Mouse (Mus musculus) stomach, embryonic 15.5 days (tissue): ENCODE measurements at regions not wholly inside any gene's neighbourhood (a gene's known extent, or its start where the extent isn't known, plus 50 kb on each side); places are given as distances from the start of the nearest gene placed in this dataset.

ENCODE experiments used
- ATAC-seq: fragments of 200-750 bp; cut with Nextera tagmentation; 2 replicates; pipeline ENCODE4 v1.8.0; 2017; ENCODE audit warnings: low read depth, moderate number of reproducible peaks, moderate TSS enrichment; ENCODE audit not compliant: insufficient read depth, low FRiP score
- H3K27ac ChIP-seq: fragments of 300-500 bp; sonication (generic); 2 replicates; pipeline ENCODE4 v1.5.1; 2015; ENCODE audit warnings: mild to moderate bottlenecking, inconsistent platforms
- H3K27me3 ChIP-seq: fragments of 300-500 bp; sonication (generic); replicated peaks from 2 replicates; pipeline ENCODE4 v1.6.1; 2015; ENCODE audit warnings: inconsistent platforms
- H3K36me3 ChIP-seq: fragments of 300-500 bp; sonication (generic); 2 replicates; pipeline ENCODE4 v1.6.1; 2015; ENCODE audit warnings: inconsistent platforms
- H3K4me1 ChIP-seq: fragments of 300-500 bp; sonication (generic); 2 replicates; pipeline ENCODE4 v1.6.1; 2015; ENCODE audit warnings: inconsistent platforms
- H3K4me2 ChIP-seq: fragments of 300-500 bp; sonication (generic); 2 replicates; pipeline ENCODE4 v1.6.1; 2015; ENCODE audit warnings: mild to moderate bottlenecking, inconsistent platforms
- H3K4me3 ChIP-seq: fragments of 300-500 bp; sonication (generic); replicated peaks from 2 replicates; pipeline ENCODE4 v1.5.1; 2015; ENCODE audit warnings: inconsistent platforms
- H3K9ac ChIP-seq: fragments of 300-500 bp; sonication (generic); 2 replicates; pipeline ENCODE4 v1.6.1; 2015; ENCODE audit warnings: inconsistent platforms
- H3K9me3 ChIP-seq: fragments of 300-500 bp; sonication (generic); 2 replicates; pipeline ENCODE4 v1.6.1; 2016; ENCODE audit warnings: inconsistent platforms
- WGBS: fragments of 180-500 bp; shearing (Covaris S2); methylation state at CpG from one replicate; pipeline ENCODE4 v1.1.7; 2015; 5-methylcytosine and 5-hydroxymethylcytosine counted together

- ATAC-seq = no peak
- no peaks in the 10 kb centered on the region for H3K4me1 ChIP-seq
- no peaks in the 10 kb centered on the region for H3K27me3 ChIP-seq
- no peaks in the 10 kb centered on the region for H3K9me3 ChIP-seq
- 81% methylated on average over 7 of the region's 7 CpGs for WGBS
- H3K9ac ChIP-seq = no peak overlapping the region
- no peaks in the 10 kb centered on the region for H3K36me3 ChIP-seq
- no peak overlapping the region for H3K4me3 ChIP-seq
- H3K4me2 ChIP-seq = no peak overlapping the region
- no peak overlapping the region for H3K27ac ChIP-seq
Measured at GRCm38 (mm10) chr13:59246984-59247537, 338.0 kb downstream of the Agtpbp1 start.

GRCm38 (mm10) chr13:59246070-59246469, 339.0 kb downstream of the Agtpbp1 start:
- Histone ChIP-seq H3K27ac (no peak overlapping the region), H3K4me3 (no peak overlapping the region), H3K4me1 (no peaks in the 10 kb centered on the region), H3K27me3 (no peaks in the 10 kb centered on the region), H3K36me3 (no peaks in the 10 kb centered on the region), H3K4me2 (no peak overlapping the region), H3K9ac (no peak overlapping the region), H3K9me3 (no peaks in the 10 kb centered on the region)
- WGBS = 57% methylated on average over 6 of the region's 6 CpGs
- no peak for ATAC-seq

DNA sequence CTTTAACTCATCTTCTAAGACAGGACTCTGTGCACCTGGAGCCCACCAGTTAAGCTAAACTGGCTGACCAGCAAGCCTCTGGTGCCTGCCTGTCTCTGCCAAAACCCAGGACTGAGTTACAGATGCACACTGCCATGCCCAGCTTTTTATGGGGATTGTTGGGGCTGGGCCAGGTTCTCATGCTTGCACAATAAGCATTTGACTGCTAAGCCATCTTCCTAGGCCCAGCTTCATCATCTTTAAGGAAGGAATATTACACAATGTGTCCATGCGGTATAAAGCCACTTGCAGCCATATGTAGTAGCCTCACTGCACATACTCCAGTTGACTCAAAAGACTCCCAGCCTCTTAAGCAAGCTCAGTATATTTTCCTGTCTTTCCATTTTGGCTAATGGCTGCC, 340.4 kb downstream of the Agtpbp1 start:
- Histone ChIP-seq H3K4me3 (no peak overlapping the region), H3K9me3 (no peaks in the 10 kb centered on the region), H3K27me3 (no peaks in the 10 kb centered on the region), H3K27ac (no peak overlapping the region), H3K36me3 (no peaks in the 10 kb centered on the region), H3K9ac (no peak overlapping the region), H3K4me1 (no peaks in the 10 kb centered on the region), H3K4me2 (no peak overlapping the region)
- ATAC-seq = no peak
- WGBS = 87% methylated on average over 1 of the region's 1 CpGs

- Histone ChIP-seq H3K27ac (no peak overlapping the region), H3K27me3 (no peaks in the 10 kb centered on the region), H3K36me3 (no peaks in the 10 kb centered on the region), H3K9ac (no peak overlapping the region), H3K4me1 (0 out of 2 replicates have a peak, but pooled peaks cover 6% of the 10 kb centered on the region), H3K4me3 (no peak overlapping the region), H3K4me2 (no peak overlapping the region), H3K9me3 (no peaks in the 10 kb centered on the region)
- WGBS = 61% methylated on average over 4 of the region's 4 CpGs
- ATAC-seq = no peak
Measured at GRCm38 (mm10) chr13:59242671-59243070, 342.4 kb downstream of the Agtpbp1 start.

- Histone ChIP-seq H3K9ac (no peak overlapping the region), H3K27ac (no peak overlapping the region), H3K9me3 (no peaks in the 10 kb centered on the region), H3K27me3 (no peaks in the 10 kb centered on the region), H3K4me3 (no peak overlapping the region), H3K4me1 (0 out of 2 replicates have a peak, but pooled peaks cover 6% of the 10 kb centered on the region), H3K36me3 (no peaks in the 10 kb centered on the region), H3K4me2 (no peak overlapping the region)
- 70% methylated on average over 1 of the region's 1 CpGs for WGBS
- ATAC-seq = peak; percentile 65; the same call in 1 of the 2 replicates
Measured at GRCm38 (mm10) chr13:59238696-59239095, 346.3 kb downstream of the Agtpbp1 start.

- ATAC-seq = no peak
- Histone ChIP-seq H3K4me1 (0 out of 2 replicates have a peak, but pooled peaks cover 6% of the 10 kb centered on the region), H3K27ac (no peak overlapping the region), H3K4me3 (no peak overlapping the region), H3K4me2 (no peak overlapping the region), H3K9me3 (no peaks in the 10 kb centered on the region), H3K9ac (no peak overlapping the region), H3K36me3 (no peaks in the 10 kb centered on the region), H3K27me3 (no peaks in the 10 kb centered on the region)
- 85% methylated on average over 9 of the region's 9 CpGs for WGBS
Measured at GRCm38 (mm10) chr13:59235836-59236235, 349.2 kb downstream of the Agtpbp1 start.

- Histone ChIP-seq H3K36me3 (no peaks in the 10 kb centered on the region), H3K27ac (no peak overlapping the region), H3K4me3 (no peak overlapping the region), H3K4me1 (0 out of 2 replicates have a peak, but pooled peaks cover 5% of the 10 kb centered on the region), H3K9ac (no peak overlapping the region), H3K4me2 (no peak overlapping the region), H3K27me3 (no peaks in the 10 kb centered on the region), H3K9me3 (no peaks in the 10 kb centered on the region)
- 84% methylated on average over 6 of the region's 6 CpGs for WGBS
- ATAC-seq = no peak
Measured at GRCm38 (mm10) chr13:59229111-59229541, 355.9 kb downstream of the Agtpbp1 start.

DNA sequence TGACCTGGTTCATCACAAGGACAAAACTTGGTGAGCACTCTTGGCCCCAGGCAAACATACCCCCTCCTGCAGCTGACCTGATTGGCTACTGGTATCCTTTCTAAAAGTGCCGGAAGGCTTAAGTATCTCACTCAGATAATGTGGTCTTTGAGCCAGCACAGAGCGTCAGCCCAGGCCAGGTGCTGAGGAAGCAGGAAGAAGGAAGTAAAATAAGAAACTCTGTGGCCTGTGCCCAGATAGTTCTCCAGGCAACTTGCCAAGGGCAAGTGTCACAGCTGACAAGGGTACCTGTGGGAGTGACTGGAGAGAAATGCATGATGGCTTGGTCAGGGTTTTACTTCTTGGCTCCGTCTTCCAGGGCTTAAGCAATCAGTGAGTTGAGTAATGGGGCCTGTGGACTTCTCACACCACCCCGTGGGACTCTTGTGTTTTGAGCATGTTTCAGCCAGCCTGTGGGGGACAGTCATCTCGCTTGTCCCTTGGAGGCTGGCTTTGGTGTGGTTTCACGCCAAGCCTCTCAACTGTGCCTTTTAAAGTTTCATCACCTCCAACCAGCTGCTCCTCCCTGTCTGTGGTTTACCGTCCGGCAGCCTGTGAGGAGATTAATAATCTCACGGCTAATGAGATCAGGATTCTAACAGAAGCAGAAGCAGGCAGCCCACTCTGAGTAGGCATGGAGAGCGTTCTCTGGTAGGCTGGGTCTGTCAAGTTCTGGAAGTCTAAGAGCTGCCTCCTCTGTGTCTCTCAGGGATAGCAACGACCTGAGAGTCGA, 356.8 kb downstream of the Agtpbp1 start:
- H3K9me3 ChIP-seq = no peaks in the 10 kb centered on the region
- 0 out of 2 replicates have a peak, but pooled peaks cover 5% of the 10 kb centered on the region for H3K4me1 ChIP-seq
- no peak overlapping the region for H3K27ac ChIP-seq
- no peak overlapping the region for H3K4me3 ChIP-seq
- ATAC-seq = peak; percentile 80; the same call in 1 of the 2 replicates
- H3K27me3 ChIP-seq = no peaks in the 10 kb centered on the region
- no peaks in the 10 kb centered on the region for H3K36me3 ChIP-seq
- H3K9ac ChIP-seq = no peak overlapping the region
- 40% methylated on average over 12 of the region's 12 CpGs for WGBS
- H3K4me2 ChIP-seq = no peak overlapping the region

DNA sequence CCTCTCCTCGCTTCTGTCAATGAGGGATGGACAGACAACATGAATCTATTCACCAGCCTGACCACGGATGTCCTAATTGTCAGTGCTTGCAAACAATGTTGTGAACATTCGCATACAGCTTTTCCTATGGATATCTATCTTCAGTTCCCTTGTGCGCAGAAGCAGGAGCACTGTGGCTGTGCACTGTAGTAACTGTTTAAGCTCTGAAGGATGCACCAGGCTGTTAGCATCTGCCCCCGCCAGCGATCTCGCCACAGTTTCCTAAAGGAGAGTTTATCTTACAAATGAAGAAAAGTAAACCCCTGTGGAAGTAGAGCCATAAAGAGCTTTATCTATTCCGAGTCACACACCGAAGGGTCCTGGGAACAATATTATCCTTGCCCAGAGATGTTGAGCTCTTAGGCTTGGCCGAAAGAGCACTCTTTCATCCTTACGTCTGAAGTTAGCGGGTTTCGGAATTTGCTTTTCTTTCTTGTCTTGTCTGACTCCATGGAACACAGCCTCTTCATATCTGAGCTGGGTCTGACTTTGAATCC, 357.4 kb downstream of the Agtpbp1 start:
- Histone ChIP-seq H3K4me3 (no peak overlapping the region), H3K36me3 (no peaks in the 10 kb centered on the region), H3K4me1 (0 out of 2 replicates have a peak, but pooled peaks cover 5% of the 10 kb centered on the region), H3K27me3 (no peaks in the 10 kb centered on the region), H3K9me3 (no peaks in the 10 kb centered on the region), H3K4me2 (no peak overlapping the region), H3K27ac (no peak overlapping the region), H3K9ac (no peak overlapping the region)
- whole genome bisulfite sequencing = 74% methylated on average over 13 of the region's 13 CpGs
- ATAC-seq = no peak

DNA sequence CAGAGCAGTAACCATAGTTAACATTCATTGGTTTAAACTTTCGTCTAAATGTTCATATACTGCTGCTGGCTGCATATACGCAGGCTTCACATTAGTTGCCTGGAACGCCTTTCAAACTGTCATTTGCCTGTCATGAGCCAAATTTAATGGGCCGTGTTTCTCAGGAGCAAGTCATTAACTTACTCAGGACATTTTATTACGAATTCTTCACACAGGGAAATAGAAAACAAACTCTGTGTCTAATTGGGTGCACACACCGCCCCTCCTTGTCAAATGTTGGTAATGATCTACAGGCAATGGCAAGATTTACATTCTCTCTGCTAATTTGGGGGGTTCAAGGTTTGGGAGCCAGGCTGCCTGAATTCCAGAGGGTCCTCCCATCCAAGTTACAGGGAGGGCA, 364.4 kb downstream of the Agtpbp1 start:
- no peaks in the 10 kb centered on the region for H3K36me3 ChIP-seq
- 59% methylated on average over 6 of the region's 6 CpGs for WGBS
- no peak overlapping the region for H3K27ac ChIP-seq
- no peak overlapping the region for H3K4me2 ChIP-seq
- no peak overlapping the region for H3K9ac ChIP-seq
- H3K9me3 ChIP-seq = no peaks in the 10 kb centered on the region
- H3K4me3 ChIP-seq = no peak overlapping the region
- no peak for ATAC-seq
- H3K27me3 ChIP-seq = no peaks in the 10 kb centered on the region
- no peaks in the 10 kb centered on the region for H3K4me1 ChIP-seq

- no peak overlapping the region for H3K9ac ChIP-seq
- no peak overlapping the region for H3K4me3 ChIP-seq
- WGBS = 23% methylated on average over 7 of the region's 7 CpGs
- ATAC-seq = no peak
- H3K9me3 ChIP-seq = no peaks in the 10 kb centered on the region
- no peaks in the 10 kb centered on the region for H3K27me3 ChIP-seq
- H3K27ac ChIP-seq = no peak overlapping the region
- no peaks in the 10 kb centered on the region for H3K36me3 ChIP-seq
- no peaks in the 10 kb centered on the region for H3K4me1 ChIP-seq
- no peak overlapping the region for H3K4me2 ChIP-seq
Measured at GRCm38 (mm10) chr13:59220156-59220555, 364.9 kb downstream of the Agtpbp1 start.

DNA sequence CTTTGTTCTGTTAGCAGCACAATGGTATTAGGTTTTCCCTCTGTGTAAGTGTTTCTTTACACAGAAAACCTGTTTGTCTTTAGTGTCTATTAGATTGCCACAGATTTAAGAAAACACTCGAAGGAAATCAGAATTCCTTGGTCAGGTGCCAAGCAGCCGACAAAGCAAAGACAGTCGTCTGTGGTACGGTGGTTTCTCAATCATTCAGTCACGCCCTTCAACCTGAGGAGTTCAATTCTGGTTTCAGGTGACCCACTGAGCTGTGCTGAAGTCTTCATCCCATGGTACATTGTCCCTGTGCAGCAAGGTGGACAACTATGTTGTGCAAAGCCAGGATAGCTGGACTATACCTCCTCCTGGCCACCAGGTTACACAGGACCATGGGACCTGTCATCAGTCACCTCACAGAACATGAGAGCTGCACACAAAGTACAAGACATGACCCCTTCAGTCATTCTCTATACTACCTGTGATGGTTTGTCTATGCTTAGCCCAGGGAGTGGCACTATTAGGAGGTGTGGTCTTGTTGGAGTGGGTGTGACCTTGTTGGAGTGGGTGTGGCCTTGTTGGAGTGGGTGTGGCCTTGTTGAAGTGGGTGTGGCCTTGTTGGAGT, 368.2 kb downstream of the Agtpbp1 start:
- H3K9ac ChIP-seq = no peak overlapping the region
- H3K27ac ChIP-seq = no peak overlapping the region
- H3K36me3 ChIP-seq = no peaks in the 10 kb centered on the region
- H3K4me2 ChIP-seq = no peak overlapping the region
- no peak overlapping the region for H3K4me3 ChIP-seq
- ATAC-seq = no peak
- H3K4me1 ChIP-seq = no peaks in the 10 kb centered on the region
- no peaks in the 10 kb centered on the region for H3K9me3 ChIP-seq
- 57% methylated on average over 5 of the region's 5 CpGs for WGBS
- no peaks in the 10 kb centered on the region for H3K27me3 ChIP-seq
